Mouse (Mus musculus) liver, embryonic 16.5 days (tissue): ENCODE measurements around the gene Nsrp1. TPM values are rescaled to one million over a fixed set of nuclear protein-coding genes. Genes with fewer than 3 reads are reported as not detected.
"Not testable (repeated sequence)": the region's sequence is repeated elsewhere in the genome, so short reads cannot be mapped to it uniquely, and the experiment has no call there.

Source experiments
- ATAC-seq: fragments of 200-750 bp; cut with Nextera tagmentation; 2 replicates; pipeline ENCODE4 v1.8.0; 2017; ENCODE audit warnings: low read depth, mild to moderate bottlenecking, moderate number of reproducible peaks, moderate library complexity
- H3K27ac ChIP-seq: fragments of 300-500 bp; sonication (generic); 2 replicates; pipeline ENCODE4 v1.5.1; 2014; ENCODE audit warnings: mild to moderate bottlenecking, low read length
- H3K27me3 ChIP-seq: fragments of 300-500 bp; sonication (generic); 2 replicates; pipeline ENCODE4 v1.6.1; 2014; ENCODE audit warnings: low read depth, low read length, mixed read lengths; ENCODE audit not compliant: control insufficient read depth, insufficient read depth
- H3K36me3 ChIP-seq: fragments of 300-500 bp; sonication (generic); 2 replicates; pipeline ENCODE4 v1.6.1; 2014; ENCODE audit warnings: mild to moderate bottlenecking; ENCODE audit not compliant: control insufficient read depth, insufficient read depth
- H3K4me1 ChIP-seq: fragments of 300-500 bp; sonication (generic); 2 replicates; pipeline ENCODE4 v1.6.1; 2014; ENCODE audit warnings: low read depth, low read length, mixed read lengths; ENCODE audit not compliant: control insufficient read depth
- H3K4me2 ChIP-seq: fragments of 300-500 bp; sonication (generic); 2 replicates; pipeline ENCODE4 v1.6.1; 2014; ENCODE audit warnings: low read depth, low read length, mixed read lengths
- H3K4me3 ChIP-seq: fragments of 300-500 bp; sonication (generic); 2 replicates; pipeline ENCODE4 v1.5.1; 2014; ENCODE audit warnings: low read depth, mild to moderate bottlenecking, low read length
- H3K9ac ChIP-seq: fragments of 300-500 bp; sonication (generic); 2 replicates; pipeline ENCODE4 v1.6.1; 2014; ENCODE audit warnings: low read depth, low read length
- H3K9me3 ChIP-seq: fragments of 300-500 bp; sonication (generic); replicated peaks from 2 replicates; pipeline ENCODE4 v1.6.1; 2016; ENCODE audit warnings: low read length; ENCODE audit not compliant: control insufficient read depth
- WGBS: fragments of 180-500 bp; shearing (Covaris S2); extraction: QIAGEN DNeasy Blood & Tissue Kit; methylation state at CpG from one replicate; pipeline ENCODE4 v1.1.7; 2014; ENCODE audit not compliant: insufficient replicate concordance; 5-methylcytosine and 5-hydroxymethylcytosine counted together
- polyA plus RNA-seq: library from polyadenylated mRNA; unstranded; fragments of >200 nt; fragmentation: Nextera tagmentation; extraction: Ambion mirVana; gene quantifications from 2 replicates; pipeline ENCODE4 v1.2.1, GENCODE M21; 2015

The Nsrp1 gene
- polyA plus RNA-seq: 22.2 and 26.6 TPM in 2 replicates

DNA sequence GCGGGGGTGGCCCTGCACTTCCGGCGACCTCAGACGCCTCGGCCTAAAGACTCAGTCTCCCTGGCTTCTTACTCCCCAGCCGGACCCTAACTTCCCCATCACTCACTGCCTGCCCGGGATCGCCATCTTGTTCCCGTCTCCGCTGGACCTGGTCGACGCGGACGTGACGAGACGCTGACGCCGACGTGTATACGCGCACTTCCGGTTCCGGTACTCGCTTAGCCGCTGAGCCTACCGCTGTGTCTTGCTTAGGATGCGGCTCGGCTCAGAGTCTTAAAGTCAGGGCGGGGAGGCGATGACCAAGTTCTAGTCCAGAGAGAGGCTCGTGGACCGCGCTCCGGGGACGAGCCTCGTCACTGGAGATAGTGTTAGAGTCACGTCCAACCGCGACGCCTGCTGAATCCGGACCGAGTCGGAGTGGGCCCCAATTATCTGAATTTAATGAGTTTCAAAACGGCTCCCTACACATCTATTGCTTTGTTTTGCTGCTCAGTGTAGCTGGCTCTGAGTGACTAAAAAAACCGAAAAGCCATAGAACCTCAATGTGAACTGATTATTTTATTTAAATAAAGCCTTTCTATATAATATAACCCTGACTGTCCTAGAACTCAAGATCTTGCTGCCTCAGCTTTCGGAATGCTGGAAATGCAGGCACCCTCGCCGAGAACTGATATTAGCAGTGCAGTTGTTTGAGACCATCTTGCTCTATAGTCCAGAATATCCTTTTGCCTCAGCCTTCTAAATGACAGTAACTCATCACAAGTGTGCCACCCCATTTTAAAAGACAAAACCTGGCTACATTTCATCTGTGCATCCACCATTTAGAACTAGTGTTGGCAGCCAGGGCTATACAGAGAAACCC is at the start of gene Nsrp1:
Gene Nsrp1, minus strand, starts transcription at position 163 of the 862 bp plus-strand sequence.
- Histone ChIP-seq H3K9me3 (no peaks in the 10 kb centered on the region), H3K27ac (peak within 1 kb of the TSS; percentile 83), H3K9ac (peak within 1 kb of the TSS; percentile 79), H3K27me3 (peaks cover 8% of the 10 kb centered on the region), H3K4me3 (peak within 1 kb of the TSS; percentile 92), H3K36me3 (peaks cover 2% of the 10 kb centered on the region), H3K4me2 (peak within 1 kb of the TSS; percentile 87), H3K4me1 (peaks cover 8% of the 10 kb centered on the region)
- ATAC-seq: peak; percentile 99
- 3% methylated on average over 48 of the region's 48 CpGs for WGBS

DNA sequence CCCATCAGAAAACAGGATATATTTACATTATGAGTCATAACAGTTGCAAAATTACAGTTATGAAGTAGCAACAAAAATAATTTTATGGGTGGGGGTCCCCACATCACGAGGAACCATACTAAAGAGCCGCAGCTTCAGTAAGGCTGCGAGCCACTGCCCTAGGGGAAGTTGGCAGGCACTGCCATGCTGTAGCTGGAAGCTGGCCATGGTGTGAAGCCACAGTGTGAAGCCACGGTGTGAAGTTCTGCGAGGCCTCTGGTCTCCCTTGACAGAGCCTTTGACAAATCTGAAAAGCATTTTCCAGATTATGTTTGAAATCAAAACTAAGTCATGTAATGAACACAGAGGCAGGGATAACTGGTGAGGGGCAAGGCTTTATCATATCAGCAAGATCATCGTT is 32.9 kb upstream of the Nsrp1 start:
- Histone ChIP-seq H3K4me2 (no peak overlapping the region), H3K27ac (no peak overlapping the region), H3K27me3 (no peaks in the 10 kb centered on the region), H3K9me3 (no peaks in the 10 kb centered on the region), H3K4me3 (no peak overlapping the region), H3K36me3 (no peaks in the 10 kb centered on the region), H3K4me1 (no peaks in the 10 kb centered on the region), H3K9ac (no peak overlapping the region)
- WGBS: 63% methylated on average over 6 of the region's 6 CpGs
- no peak for ATAC-seq

DNA sequence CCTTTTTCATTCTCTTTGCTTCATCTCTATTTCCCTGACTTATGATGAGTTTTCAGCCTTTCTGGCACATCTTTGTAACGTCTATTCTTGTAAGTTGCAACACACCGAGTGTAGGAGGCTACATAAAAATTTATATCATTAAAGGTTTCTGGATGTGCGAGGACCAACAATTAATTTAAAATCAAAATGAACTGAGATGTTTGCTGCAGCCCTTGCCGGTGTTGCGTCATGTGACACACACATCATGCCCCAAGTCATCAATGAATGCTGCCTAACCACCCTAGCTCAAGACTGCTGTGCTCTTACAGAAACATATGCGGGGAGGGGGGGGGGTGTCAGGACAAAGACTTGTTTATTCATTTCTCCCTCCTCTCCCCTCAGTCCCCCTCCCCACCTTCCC is 30.2 kb upstream of the Nsrp1 start:
- ATAC-seq: no peak

DNA sequence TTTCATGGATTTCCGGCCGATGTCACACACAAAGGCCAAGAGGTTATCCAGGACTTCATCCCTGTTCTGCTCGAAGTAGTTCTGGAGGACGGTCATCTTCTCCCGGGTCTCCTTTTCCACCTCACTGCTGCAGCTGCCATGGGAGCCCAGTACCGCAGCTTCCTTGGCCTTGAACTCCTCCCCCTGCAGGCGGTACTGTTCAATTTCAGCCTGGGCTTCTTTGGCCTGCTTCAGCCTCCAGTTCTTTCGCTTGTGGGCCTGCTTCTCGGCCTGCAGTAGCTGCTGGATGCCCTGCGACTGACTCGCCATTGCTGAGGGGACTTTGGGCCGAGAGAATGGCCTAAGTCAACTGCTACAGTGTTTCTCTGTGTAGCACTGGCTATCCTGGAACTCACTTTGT is 29.6 kb upstream of the Nsrp1 start:
- not testable (repeated sequence) for H3K36me3 ChIP-seq

More for the DNA sequence above, 30.2 kb upstream of the Nsrp1 start:
- Histone ChIP-seq H3K27ac (no peak overlapping the region), H3K9ac (no peak overlapping the region), H3K4me1 (no peaks in the 10 kb centered on the region), H3K36me3 (no peaks in the 10 kb centered on the region), H3K9me3 (no peaks in the 10 kb centered on the region), H3K4me3 (no peak overlapping the region), H3K27me3 (no peaks in the 10 kb centered on the region), H3K4me2 (no peak overlapping the region)
- WGBS: 72% methylated on average over 6 of the region's 6 CpGs

DNA sequence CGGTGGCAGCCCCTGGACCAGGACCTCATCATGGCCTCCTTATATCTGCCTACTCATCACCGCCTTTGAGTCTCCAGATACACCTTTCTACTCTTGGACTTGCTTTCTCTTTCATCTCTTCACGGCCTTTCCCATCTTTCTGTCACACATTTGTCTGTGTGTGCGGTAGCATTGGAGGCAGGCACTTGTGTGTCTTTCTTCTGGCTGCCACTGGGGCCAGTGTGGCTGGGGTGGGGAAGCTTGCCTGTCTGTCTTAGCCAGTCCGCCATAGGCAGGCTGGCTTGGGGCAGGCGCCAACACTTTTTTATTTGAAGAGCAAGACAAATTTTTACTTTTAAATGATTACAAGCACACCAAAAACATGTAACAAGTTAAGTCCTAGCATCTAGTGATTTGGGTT is 28.7 kb upstream of the Nsrp1 start:
- 78% methylated on average over 6 of the region's 6 CpGs for WGBS
- no peak overlapping the region for H3K9ac ChIP-seq
- H3K27me3 ChIP-seq: no peaks in the 10 kb centered on the region
- H3K4me3 ChIP-seq: no peak overlapping the region
- no peak for ATAC-seq
- H3K9me3 ChIP-seq: no peaks in the 10 kb centered on the region
- H3K4me2 ChIP-seq: no peak overlapping the region
- H3K36me3 ChIP-seq: no peaks in the 10 kb centered on the region
- no peaks in the 10 kb centered on the region for H3K4me1 ChIP-seq
- H3K27ac ChIP-seq: no peak overlapping the region

More for the DNA sequence above, 29.6 kb upstream of the Nsrp1 start:
- not testable (repeated sequence) for H3K27me3 ChIP-seq, H3K9me3 ChIP-seq, ATAC-seq, H3K4me2 ChIP-seq, H3K9ac ChIP-seq, H3K4me1 ChIP-seq, H3K27ac ChIP-seq, H3K4me3 ChIP-seq
- WGBS: 65% methylated on average over 12 of the region's 12 CpGs

DNA sequence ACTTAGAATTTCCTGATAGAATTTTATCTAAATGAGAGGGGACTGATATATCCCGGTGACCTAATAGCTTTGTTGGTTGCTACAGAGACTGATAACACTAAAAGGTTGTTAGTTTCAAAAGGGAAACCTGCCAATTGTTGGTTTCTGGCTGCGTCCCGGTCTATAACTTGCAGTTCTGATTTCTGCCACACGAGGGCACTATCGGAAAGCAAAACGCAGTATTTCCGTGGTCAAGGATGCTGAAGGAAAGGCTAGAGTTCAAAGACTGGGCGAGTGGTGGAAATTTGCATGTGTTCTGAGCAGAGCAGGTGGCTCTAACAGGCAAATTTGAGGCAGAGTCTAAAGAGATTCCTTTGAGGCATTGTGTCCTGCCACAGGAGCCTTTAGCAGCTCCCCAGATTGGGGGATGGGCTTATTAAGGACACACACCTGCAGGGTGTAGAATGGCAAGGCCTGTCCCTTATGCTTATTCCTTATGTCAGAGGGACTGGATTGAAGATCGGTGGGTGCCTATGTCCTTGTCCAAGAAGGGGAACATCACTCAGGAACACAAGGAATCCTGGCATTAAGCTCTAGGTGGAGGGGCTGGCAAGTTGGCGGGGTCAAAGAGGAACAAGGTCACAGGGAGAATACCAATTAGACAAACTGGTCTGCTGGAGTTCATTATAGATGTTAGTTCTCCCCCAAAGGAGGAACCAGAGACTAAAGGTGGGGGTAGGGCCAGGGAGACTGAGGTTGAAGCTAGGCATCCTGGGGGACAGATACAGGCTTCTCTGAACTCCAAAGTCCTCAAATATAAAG is 22.1 kb upstream of the Nsrp1 start:
- no peak overlapping the region for H3K27ac ChIP-seq
- no peaks in the 10 kb centered on the region for H3K9me3 ChIP-seq
- H3K4me1 ChIP-seq: no peaks in the 10 kb centered on the region; the same call in 1 of the 2 replicates
- ATAC-seq: no peak
- peak overlapping the region; percentile 30; the same call in 1 of the 2 replicates for H3K4me2 ChIP-seq
- H3K36me3 ChIP-seq: no peaks in the 10 kb centered on the region
- H3K27me3 ChIP-seq: no peaks in the 10 kb centered on the region
- no peak overlapping the region for H3K9ac ChIP-seq
- 12% methylated on average over 10 of the region's 10 CpGs for WGBS
- no peak overlapping the region for H3K4me3 ChIP-seq

DNA sequence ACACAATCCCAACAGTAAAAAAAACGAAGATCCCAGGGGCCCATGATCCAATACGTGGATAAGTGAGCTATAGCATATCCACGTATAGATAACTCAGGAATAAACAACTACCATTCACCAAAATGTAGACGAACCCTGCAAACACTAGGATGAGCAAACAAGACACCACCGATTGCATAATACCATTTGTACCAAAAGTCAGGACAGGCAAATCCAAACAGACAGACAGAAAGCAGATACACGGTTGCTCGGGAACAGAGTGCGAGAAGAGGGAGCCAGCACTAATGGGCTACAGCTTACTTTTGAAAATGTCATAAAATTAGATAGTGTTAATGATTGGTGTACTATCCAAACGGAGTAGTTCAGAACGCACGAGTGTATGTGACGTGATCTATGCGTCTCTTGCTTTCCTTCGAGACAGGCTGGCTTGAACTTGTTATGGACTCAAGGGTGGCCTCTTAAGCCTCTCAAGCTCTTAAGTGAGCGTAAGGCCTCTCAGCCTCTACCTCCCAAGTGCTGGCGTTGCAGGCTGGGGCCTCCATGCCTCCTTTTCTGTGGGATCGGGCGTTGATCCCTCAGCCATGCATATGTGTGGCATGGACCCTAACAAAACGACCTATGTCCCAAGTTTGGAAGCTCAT is 20.2 kb upstream of the Nsrp1 start:
- no peaks in the 10 kb centered on the region for H3K27me3 ChIP-seq
- peak; percentile 51; the same call in 1 of the 2 replicates for ATAC-seq
- no peak overlapping the region for H3K9ac ChIP-seq
- H3K4me2 ChIP-seq: no peak overlapping the region
- no peak overlapping the region for H3K4me3 ChIP-seq
- no peaks in the 10 kb centered on the region for H3K9me3 ChIP-seq
- 60% methylated on average over 19 of the region's 19 CpGs for WGBS
- H3K4me1 ChIP-seq: no peaks in the 10 kb centered on the region; the same call in 1 of the 2 replicates
- H3K27ac ChIP-seq: no peak overlapping the region
- no peaks in the 10 kb centered on the region for H3K36me3 ChIP-seq

DNA sequence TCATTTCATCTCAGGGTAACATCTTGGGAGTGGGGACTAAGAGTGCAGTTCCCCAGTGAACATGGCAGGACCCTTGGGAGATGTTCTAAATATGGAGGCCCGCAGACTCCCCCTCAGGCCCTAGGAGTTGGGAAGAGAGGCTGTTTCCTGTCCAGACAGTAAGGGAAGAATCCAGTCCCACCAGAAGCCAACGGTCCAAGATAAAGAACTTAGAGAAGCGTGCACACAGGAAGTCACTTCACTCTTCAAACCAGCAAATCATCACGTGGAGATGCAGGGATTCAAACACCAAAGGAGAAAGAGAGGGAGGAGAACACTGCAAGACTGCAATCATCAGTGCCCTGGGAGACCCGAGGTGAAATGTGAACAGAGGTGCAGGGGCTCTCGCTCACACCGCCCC is 18.8 kb upstream of the Nsrp1 start:
- Histone ChIP-seq H3K4me1 (no peaks in the 10 kb centered on the region; the same call in 1 of the 2 replicates), H3K4me2 (no peak overlapping the region), H3K27ac (no peak overlapping the region), H3K27me3 (no peaks in the 10 kb centered on the region), H3K9ac (no peak overlapping the region), H3K9me3 (no peaks in the 10 kb centered on the region), H3K4me3 (no peak overlapping the region), H3K36me3 (no peaks in the 10 kb centered on the region)
- ATAC-seq: no peak
- WGBS: 39% methylated on average over 7 of the region's 7 CpGs
